Mouse (Mus musculus) ZHBTc4 (cell line): Measurements from ENCODE around the gene 4933417A18Rik.
"Not testable (repeated sequence)": the region's sequence is repeated elsewhere in the genome, so short reads cannot be mapped to it uniquely, and the experiment has no call there.

Experiments
- DNase-seq: peaks from one replicate; pipeline ENCODE4 v3.0.0-alpha.2; 2011; ENCODE audit warnings: low read depth, low spot score

The 4933417A18Rik gene

DNA sequence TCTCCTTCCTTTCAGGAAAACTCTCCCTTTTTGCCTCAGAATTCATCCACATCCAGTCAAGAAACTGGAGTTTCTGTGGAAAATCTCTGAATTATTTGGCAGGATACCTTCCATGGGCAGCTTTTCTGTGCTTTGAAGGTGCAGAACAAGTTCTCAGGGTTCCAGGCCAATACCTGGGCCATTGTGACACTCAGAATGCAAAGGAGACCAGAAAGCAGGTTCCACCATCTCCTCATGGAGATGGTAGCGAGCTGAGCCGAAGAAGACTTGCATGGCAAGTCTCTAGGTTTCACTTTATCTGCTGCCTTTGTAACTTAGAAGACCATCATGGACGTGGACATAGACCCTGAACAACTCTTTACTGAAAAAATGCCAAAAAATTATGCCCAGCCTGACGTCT lies at the start of gene 4933417A18Rik, which contains the start of gene Fam217a:
Gene 4933417A18Rik (plus strand): TSS at position 200 of the 400 bp plus-strand sequence.
Gene Fam217a (minus strand): TSS at position 101 of the 400 bp plus-strand sequence.
- no peak for DNase-seq

DNA sequence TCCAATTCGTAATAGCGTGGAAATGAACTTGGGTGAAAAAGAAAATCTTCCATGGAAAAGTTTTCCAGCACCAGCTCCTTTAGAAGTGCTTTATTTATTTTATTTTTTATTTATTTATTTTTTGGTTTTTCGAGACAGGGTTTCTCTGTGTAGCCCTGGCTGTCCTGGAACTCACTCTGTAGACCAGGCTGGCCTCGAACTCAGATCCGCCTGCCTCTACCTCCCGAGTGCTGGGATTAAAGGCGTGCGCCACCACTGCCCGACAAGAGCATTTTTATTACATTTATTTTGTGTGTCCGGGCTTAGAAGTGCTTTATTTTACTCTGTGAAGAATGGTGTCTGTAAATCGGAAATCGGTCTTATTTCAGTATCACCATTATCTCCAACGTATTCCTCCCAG lies 49.5 kb upstream of the 4933417A18Rik start:
- not testable (repeated sequence) for DNase-seq

DNA sequence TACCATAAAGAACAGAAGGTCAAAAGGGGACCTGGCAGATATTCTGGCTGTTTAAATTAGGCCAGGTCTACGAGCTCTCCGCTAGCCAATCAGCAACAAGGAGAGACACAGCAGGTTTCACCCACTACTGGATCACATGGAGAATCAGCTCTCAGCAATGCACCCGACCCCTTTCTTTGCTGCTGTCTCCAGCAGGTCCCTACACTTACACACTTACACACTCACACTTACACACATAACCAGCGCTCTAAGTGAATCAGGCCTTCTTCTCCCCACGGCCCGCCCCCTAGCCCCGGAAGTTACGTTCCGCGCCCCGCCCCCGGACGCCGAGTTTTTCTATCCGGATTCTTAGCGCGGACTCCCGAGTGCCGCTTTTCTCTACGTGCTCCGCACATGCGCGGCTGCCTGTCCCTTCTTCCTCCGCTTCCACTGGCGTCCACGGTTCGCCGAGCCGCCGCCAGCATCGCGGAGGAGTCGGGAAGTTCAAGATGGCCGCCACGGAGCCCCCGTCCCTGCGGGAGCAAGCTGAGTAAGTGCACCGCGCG lies 49.0 kb upstream of the 4933417A18Rik start, which contains the start of gene Prpf4b:
Gene Prpf4b (plus strand): TSS at position 137 of the 545 bp plus-strand sequence.
- peak; percentile 95 for DNase-seq

DNA sequence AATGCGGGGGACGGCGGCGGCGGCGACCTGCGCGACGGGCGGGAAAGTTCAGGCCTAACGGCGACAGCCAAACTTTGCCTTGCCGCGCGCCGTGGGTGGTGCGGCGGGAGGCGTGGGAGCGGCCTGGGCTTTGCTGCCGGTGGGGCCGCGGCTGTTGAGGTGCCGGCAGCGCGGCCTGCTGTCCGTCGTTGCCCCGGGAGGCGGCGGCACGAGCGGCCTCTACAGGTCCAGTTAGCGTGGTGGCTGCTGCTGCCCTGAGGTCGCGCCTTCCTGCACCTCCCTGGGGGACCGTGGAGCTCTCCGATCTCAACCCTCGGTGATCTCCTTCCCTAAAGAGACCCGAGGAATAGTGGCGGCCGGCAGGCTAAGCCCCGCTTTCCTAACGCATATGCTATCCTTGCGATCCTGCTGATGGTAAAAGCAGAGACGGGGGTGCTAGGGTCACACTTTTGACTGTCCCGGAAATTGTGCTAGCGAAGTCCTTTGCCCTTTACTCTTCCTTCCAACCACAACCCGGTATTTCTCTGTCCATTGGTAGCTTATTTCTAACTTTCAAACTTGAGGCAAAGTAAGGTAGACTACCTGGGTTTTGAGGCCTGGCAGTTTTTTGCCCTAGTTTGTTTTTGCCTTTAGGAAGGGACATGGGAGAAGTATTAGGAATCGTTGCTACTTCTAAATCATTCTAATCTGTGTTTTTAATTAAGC lies 48.3 kb upstream of the 4933417A18Rik start:
- DNase-seq = no peak

GRCm38 (mm10) chr13:34876481-34876880 lies 47.7 kb upstream of the 4933417A18Rik start:
- no peak for DNase-seq

DNA sequence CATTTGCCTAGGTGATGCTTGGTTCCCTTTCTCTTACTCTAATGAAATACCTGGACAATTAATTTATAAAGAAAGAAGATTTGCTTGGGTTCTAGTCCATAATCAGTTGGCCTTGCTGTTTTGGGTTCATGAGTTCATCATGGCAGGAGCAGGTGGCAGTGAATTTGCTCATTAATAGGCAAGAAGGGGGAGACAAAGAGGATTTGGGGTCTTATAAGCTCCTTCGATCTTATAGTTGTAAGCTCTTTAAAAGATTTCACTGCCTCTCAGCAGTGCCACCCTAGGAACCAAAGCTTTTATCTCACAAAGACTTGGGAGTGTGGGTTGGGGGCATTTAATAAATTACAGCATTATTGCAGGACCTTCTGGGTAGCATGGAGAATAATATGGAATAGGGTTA lies 31.3 kb upstream of the 4933417A18Rik start:
- DNase-seq = no peak

GRCm38 (mm10) chr13:34914614-34915013 lies 9.6 kb upstream of the 4933417A18Rik start:
- no peak for DNase-seq

GRCm38 (mm10) chr13:34916520-34917167 lies 7.6 kb upstream of the 4933417A18Rik start:
- DNase-seq = peak; percentile 41

GRCm38 (mm10) chr13:34934931-34935644 lies 10.9 kb downstream of the 4933417A18Rik start:
- DNase-seq = no peak

GRCm38 (mm10) chr13:34942370-34942769 lies 18.2 kb downstream of the 4933417A18Rik start:
- no peak for DNase-seq

- not testable (repeated sequence) for DNase-seq
These were observed 27.2 kb downstream of the 4933417A18Rik start for GRCm38 (mm10) chr13:34951437-34951836.

- no peak for DNase-seq
These were observed 32.7 kb downstream of the 4933417A18Rik start for GRCm38 (mm10) chr13:34956901-34957300.

GRCm38 (mm10) chr13:34958158-34958557 lies 33.9 kb downstream of the 4933417A18Rik start:
- not testable (repeated sequence) for DNase-seq

DNA sequence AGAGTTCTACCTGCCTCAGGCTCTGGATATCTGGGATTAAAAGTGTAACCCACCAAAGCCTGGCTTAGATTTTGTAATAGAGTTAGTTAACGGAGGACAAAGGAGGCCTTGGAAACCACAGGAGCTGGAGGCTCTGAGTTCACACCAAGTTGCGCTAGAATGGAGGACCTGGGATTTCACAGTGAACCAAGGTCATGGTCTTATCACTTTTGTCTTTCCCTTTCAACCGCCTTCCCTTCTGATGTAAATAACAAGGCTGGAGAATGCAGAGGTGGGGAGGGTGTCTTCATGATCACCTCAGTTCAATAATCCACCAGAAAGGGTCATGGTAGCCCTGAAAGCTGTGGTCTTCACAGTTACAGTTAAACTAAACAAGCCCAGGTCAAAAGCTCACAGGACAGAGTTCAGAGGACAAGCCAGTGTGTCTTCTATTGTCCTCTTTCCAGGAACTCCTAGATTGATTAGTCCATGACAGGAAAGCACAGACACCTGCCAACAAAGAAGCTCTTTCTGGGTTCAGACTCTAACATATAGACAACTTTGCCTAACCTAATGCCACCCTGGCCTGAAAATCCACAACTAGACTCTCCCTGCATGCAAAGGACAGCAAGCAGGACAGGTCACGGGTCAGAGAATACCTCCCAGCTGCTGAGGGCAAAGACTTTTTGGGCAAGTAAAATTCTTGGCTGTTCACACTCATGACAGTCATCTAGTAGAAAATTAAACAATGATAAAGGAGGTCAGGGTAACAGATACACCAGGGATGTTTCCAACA lies 37.0 kb downstream of the 4933417A18Rik start:
- DNase-seq = peak; percentile 61

DNA sequence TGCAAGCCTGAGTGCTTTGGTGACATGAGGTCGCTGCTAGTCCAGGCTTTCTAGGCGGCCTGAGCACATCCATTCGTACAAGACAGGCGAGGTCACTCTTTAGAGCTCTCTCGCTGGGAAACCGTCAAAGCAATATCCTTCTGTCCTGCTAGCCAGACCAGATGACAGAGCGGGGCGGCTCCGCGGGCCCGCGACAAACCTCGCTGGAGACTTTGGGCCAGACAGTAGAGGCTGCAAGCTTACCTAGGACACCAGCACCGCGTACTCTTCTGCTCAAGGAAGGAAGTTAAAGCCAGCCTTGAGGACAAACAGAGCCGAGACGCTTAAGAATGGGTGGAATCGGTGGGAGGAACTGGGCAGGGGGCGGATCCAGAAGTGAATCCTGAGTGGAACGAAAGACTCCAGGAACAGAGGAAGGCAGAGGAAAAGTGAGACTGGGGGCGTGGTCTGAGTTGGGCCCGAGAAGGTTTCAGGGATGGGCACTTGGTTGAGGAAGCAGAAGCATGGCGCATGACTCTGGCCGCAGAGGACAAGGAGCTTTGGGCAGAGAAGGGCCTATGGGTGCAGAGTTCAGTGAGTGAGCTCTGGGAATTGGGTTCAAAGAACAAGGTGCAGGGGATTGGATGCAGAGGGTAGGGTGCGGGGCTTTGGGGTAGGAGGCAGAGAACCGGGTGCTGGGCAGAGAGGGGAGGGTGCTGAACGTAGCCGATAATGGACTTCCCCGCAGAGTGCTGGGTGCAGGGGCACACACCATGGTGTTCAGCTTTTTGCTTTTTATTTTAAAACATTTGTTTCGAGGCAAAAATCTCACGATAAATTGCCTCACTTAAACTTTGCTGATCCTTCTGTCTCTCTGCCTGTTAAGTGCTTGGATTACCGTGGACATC lies 39.5 kb downstream of the 4933417A18Rik start, which contains the start of gene Eci3:
Gene Eci3 (minus strand): TSS at position 300 of the 887 bp plus-strand sequence.
- peak; percentile 74 for DNase-seq

GRCm38 (mm10) chr13:34964419-34964818 lies 40.2 kb downstream of the 4933417A18Rik start:
- no peak for DNase-seq

DNA sequence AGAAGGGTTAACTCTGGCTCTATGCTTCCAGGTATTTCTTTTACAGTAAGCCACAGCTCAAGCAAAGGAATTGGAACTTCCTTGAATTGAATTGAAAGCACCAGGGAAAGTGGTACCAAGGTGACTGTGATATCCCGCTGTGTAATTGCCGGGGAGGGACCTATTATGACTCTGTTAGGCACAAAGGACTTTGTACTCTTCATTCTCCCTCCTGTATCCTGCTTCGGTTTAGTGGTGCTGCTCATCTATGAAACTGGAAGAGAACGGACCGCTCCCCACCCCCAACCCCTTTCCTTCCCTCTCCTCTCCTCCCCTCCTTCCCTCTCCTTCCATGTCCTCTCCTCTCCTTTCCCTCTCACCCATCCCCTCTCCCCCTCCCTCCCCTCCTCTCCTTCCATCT lies 40.7 kb downstream of the 4933417A18Rik start:
- peak; percentile 82 for DNase-seq

DNA sequence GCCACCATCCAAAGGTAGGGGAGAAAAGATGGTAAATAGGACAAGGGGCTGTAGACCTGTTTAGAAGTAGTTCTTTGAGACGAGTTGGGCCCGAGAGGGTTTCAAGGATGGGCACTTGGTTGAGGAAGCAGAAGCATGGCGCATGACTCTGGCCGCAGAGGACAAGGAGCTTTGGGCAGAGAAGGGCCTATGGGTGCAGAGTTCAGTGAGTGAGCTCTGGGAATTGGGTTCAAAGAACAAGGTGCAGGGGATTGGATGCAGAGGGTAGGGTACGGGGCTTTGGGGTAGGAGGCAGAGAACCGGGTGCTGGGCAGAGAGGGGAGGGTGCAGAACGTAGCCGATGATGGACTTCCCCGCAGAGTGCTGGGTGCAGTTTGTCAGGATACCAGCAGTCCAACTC lies 41.4 kb downstream of the 4933417A18Rik start:
- not testable (repeated sequence) for DNase-seq

GRCm38 (mm10) chr13:34972456-34972855 lies 48.2 kb downstream of the 4933417A18Rik start:
- not testable (repeated sequence) for DNase-seq

- DNase-seq = peak; percentile 74
These were observed 48.9 kb downstream of the 4933417A18Rik start for GRCm38 (mm10) chr13:34973149-34973548.
